Mouse (Mus musculus): ENCODE data around the gene Cd68.

GRCm38 (mm10) chr11:69685526-69686148, 19.7 kb upstream of the Cd68 start, which contains the start of gene Tnfsf13:
- TF ChIP-seq TAL1 (IDR thresholded peaks at IDR 0.05; ENCODE audit: low read length) (no peak), GATA1 (IDR thresholded peaks at IDR 0.05; ENCODE audit: low read length) (no peak)
